Mouse (Mus musculus) hindbrain, postnatal 0 days (tissue): ENCODE results near the gene Fcgr4. TPM values are rescaled to one million over a fixed set of nuclear protein-coding genes. Genes with fewer than 3 reads are reported as not detected.

Source experiments
- ATAC-seq: fragments of 200-750 bp; cut with Nextera tagmentation; 2 replicates; pipeline ENCODE4 v1.8.0; 2017; ENCODE audit warnings: mild to moderate bottlenecking, moderate TSS enrichment, moderate library complexity
- DNase-seq: peaks from one replicate; pipeline ENCODE4 v3.0.0-alpha.2; 2015; ENCODE audit warnings: low spot score
- H3K27ac ChIP-seq: fragments of 300-500 bp; sonication (generic); 2 replicates; pipeline ENCODE4 v1.5.1; 2014; ENCODE audit warnings: mild to moderate bottlenecking
- H3K27me3 ChIP-seq: fragments of 300-500 bp; sonication (generic); 2 replicates; pipeline ENCODE4 v1.6.1; 2014; ENCODE audit warnings: low read length, mixed read lengths; ENCODE audit not compliant: insufficient read depth
- H3K36me3 ChIP-seq: fragments of 300-500 bp; sonication (generic); 2 replicates; pipeline ENCODE4 v1.6.1; 2014; ENCODE audit warnings: low read length, mixed read lengths; ENCODE audit not compliant: insufficient read depth
- H3K4me1 ChIP-seq: fragments of 300-500 bp; sonication (generic); 2 replicates; pipeline ENCODE4 v1.6.1; 2014; ENCODE audit warnings: antibody characterized with exemption, low read length, mixed read lengths; ENCODE audit not compliant: insufficient read depth
- H3K4me2 ChIP-seq: fragments of 300-500 bp; sonication (generic); 2 replicates; pipeline ENCODE4 v1.6.1; 2014; ENCODE audit warnings: low read depth, mild to moderate bottlenecking, low read length, moderate library complexity, mixed read lengths
- H3K4me3 ChIP-seq: fragments of 300-500 bp; sonication (generic); 2 replicates; pipeline ENCODE4 v1.5.1; 2014; ENCODE audit warnings: low read length
- H3K9ac ChIP-seq: fragments of 300-500 bp; sonication (generic); replicated peaks from 2 replicates; pipeline ENCODE4 v1.6.1; 2014; ENCODE audit warnings: mild to moderate bottlenecking, low read length, moderate library complexity, mixed read lengths
- H3K9me3 ChIP-seq: fragments of 300-500 bp; sonication (generic); 2 replicates; pipeline ENCODE4 v1.6.1; 2016; ENCODE audit warnings: low read length, mixed read lengths
- CTCF ChIP-seq: IDR thresholded peaks from 2 replicates; pipeline ENCODE4 v1.5.1; 2016; ENCODE audit warnings: antibody characterized with exemption, control low read depth, low read depth
- WGBS: fragments of 180-500 bp; shearing (Covaris S2); extraction: QIAGEN DNeasy Blood & Tissue Kit; methylation state at CpG from one replicate; pipeline ENCODE4 v1.1.7; 2014; 5-methylcytosine and 5-hydroxymethylcytosine counted together
- polyA plus RNA-seq: library from polyadenylated mRNA; unstranded; fragments of >200 nt; fragmentation: Nextera tagmentation; extraction: Ambion mirVana; gene quantifications from 2 replicates; pipeline ENCODE4 v1.2.1, GENCODE M21; 2015
- total RNA-seq: library from RNA; depleted of rRNA; stranded (reverse); fragments of >200 nt; gene quantifications from 2 replicates; pipeline ENCODE4 v1.2.3, GENCODE M21; 2014

Gene Fcgr4
- total and polyA plus RNA-seq, 2 experiments from 2014 or later: 0.71 TPM; not detected in 1

DNA sequence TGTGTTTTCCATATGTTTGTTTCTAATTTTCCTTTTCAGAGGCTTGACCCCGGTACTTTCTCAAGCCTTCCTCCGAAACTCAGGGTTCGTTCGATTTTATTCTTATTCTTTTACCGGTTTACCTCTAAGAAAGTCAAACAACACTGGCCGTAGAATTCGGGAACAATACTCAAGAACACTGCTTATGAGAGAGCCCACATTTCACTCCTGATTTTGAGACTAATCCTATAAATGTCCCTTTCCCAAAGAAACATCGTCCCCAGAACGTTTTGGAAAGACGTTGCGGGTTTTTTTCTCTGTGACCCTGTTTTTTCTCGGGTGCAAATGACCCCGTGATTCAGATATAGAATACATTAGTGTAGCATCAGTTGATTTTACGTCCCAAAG lies 26.4 kb downstream of the Fcgr4 start:
- Histone ChIP-seq H3K9me3 (no peaks in the 10 kb centered on the region), H3K4me3 (peak overlapping the region; percentile 61), H3K27ac (no peak overlapping the region), H3K36me3 (no peaks in the 10 kb centered on the region), H3K27me3 (no peaks in the 10 kb centered on the region), H3K4me2 (peak overlapping the region; percentile 57), H3K4me1 (no peaks in the 10 kb centered on the region), H3K9ac (peak overlapping the region; percentile 42)
- no peak for TF ChIP-seq CTCF
- no peak for DNase-seq
- 4% methylated on average over 14 of the region's 14 CpGs for WGBS
- ATAC-seq: peak; percentile 10; the same call in 1 of the 2 replicates

- 68% methylated on average over 3 of the region's 3 CpGs for WGBS
- Histone ChIP-seq H3K9ac (no peak overlapping the region), H3K36me3 (no peaks in the 10 kb centered on the region), H3K4me3 (no peak overlapping the region), H3K27me3 (no peaks in the 10 kb centered on the region), H3K4me1 (no peaks in the 10 kb centered on the region), H3K4me2 (no peak overlapping the region), H3K27ac (no peak overlapping the region), H3K9me3 (no peaks in the 10 kb centered on the region)
- no peak for TF ChIP-seq CTCF
- no peak for DNase-seq
- no peak for ATAC-seq
Measured at GRCm38 (mm10) chr1:171046501-171046900, 27.8 kb downstream of the Fcgr4 start.

GRCm38 (mm10) chr1:171049263-171049662 lies 30.5 kb downstream of the Fcgr4 start:
- Histone ChIP-seq H3K9ac (no peak overlapping the region), H3K4me3 (no peak overlapping the region), H3K36me3 (no peaks in the 10 kb centered on the region), H3K4me2 (no peak overlapping the region), H3K27ac (no peak overlapping the region), H3K27me3 (no peaks in the 10 kb centered on the region), H3K9me3 (no peaks in the 10 kb centered on the region), H3K4me1 (no peaks in the 10 kb centered on the region)
- ATAC-seq: no peak
- TF ChIP-seq CTCF: no peak
- WGBS: 55% methylated on average over 10 of the region's 10 CpGs
- no peak for DNase-seq

DNA sequence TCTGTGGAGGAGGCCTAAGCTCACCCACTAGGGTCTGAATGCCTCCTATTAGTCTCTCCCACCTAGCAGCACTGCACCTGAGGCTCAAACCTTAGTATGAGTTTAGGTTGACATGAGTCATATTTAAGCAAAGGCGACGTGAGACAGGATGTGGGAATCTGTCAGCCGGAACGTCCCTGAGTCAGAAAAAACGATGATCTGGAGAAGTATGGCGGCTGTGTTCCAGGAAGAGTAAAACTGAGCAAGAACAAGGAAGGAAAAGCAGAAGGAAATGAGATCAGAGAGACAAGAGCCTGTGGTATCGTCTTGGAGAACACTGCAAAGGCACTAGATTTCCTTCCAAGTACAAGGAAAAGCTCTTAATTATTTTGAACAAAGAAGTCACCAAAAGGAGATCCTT lies 32.1 kb downstream of the Fcgr4 start:
- Histone ChIP-seq H3K27me3 (no peaks in the 10 kb centered on the region), H3K4me1 (no peaks in the 10 kb centered on the region), H3K27ac (no peak overlapping the region), H3K36me3 (no peaks in the 10 kb centered on the region), H3K9me3 (no peaks in the 10 kb centered on the region), H3K9ac (no peak overlapping the region), H3K4me2 (no peak overlapping the region), H3K4me3 (no peak overlapping the region)
- 91% methylated on average over 7 of the region's 7 CpGs for WGBS
- no peak for TF ChIP-seq CTCF
- DNase-seq: no peak
- no peak for ATAC-seq

GRCm38 (mm10) chr1:171053305-171053704 lies 34.6 kb downstream of the Fcgr4 start:
- 84% methylated on average over 6 of the region's 6 CpGs for WGBS
- H3K4me1 ChIP-seq: no peaks in the 10 kb centered on the region
- ATAC-seq: no peak
- TF ChIP-seq CTCF: no peak
- H3K9me3 ChIP-seq: no peaks in the 10 kb centered on the region
- no peaks in the 10 kb centered on the region for H3K36me3 ChIP-seq
- H3K4me2 ChIP-seq: no peak overlapping the region
- H3K4me3 ChIP-seq: no peak overlapping the region
- H3K27me3 ChIP-seq: no peaks in the 10 kb centered on the region
- DNase-seq: no peak
- no peak overlapping the region for H3K27ac ChIP-seq
- no peak overlapping the region for H3K9ac ChIP-seq

DNA sequence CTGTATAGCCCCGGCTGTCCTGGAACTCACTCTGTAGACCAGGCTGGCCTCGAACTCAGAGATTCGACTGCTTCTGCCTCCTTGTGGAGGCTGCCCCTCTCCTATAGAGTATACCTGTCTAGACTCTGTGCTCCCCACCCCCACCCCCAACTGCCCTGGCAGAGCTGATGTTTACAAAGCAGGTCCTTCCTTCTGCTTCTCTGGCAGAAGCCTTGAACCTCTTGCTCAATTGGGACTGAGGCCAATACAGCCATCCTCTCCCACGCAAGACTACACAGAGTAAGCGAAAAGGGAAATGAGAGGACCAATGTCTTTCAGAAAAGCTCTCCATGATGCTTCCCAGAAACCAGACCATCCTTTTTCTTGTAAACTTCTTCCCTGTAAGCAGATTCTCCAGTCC lies 38.5 kb downstream of the Fcgr4 start:
- no peak overlapping the region for H3K9ac ChIP-seq
- no peak for DNase-seq
- ATAC-seq: no peak
- 78% methylated on average over 5 of the region's 5 CpGs for WGBS
- no peaks in the 10 kb centered on the region for H3K9me3 ChIP-seq
- H3K27ac ChIP-seq: no peak overlapping the region
- H3K27me3 ChIP-seq: no peaks in the 10 kb centered on the region
- H3K36me3 ChIP-seq: no peaks in the 10 kb centered on the region
- no peaks in the 10 kb centered on the region for H3K4me1 ChIP-seq
- TF ChIP-seq CTCF: no peak
- H3K4me2 ChIP-seq: no peak overlapping the region
- H3K4me3 ChIP-seq: no peak overlapping the region

GRCm38 (mm10) chr1:171059203-171059602 lies 40.5 kb downstream of the Fcgr4 start:
- Histone ChIP-seq H3K4me2 (no peak overlapping the region), H3K27me3 (peaks cover 10% of the 10 kb centered on the region; the same call in 1 of the 2 replicates), H3K36me3 (no peaks in the 10 kb centered on the region), H3K9ac (no peak overlapping the region), H3K4me3 (no peak overlapping the region), H3K9me3 (no peaks in the 10 kb centered on the region), H3K4me1 (no peaks in the 10 kb centered on the region), H3K27ac (no peak overlapping the region)
- no peak for TF ChIP-seq CTCF
- WGBS: 91% methylated on average over 2 of the region's 2 CpGs
- ATAC-seq: no peak
- DNase-seq: no peak
